In genomic region chrX:97368741-97369140, GRCm38 (mm10) we compare ENCODE assay signal across 30 mouse cellular contexts. TPM values are rescaled to one million over a fixed set of nuclear protein-coding genes. Genes with fewer than 3 reads are reported as not detected.
"Had no signal": no experiment of that assay in that cellular context is flagged by ENCODE, and none has a peak within 500 bp of the region (broad histone marks: within the 10 kb centered on the region; RNA-seq: fewer than 3 reads in every experiment).

No protein-coding gene starts in this region.

- H3K4me3 ChIP-seq: heart, embryonic 10.5 days; heart, embryonic 12.5 days; heart, embryonic 13.5 days; heart, embryonic 15.5 days; hindbrain, embryonic 10.5 days; hindbrain, embryonic 12.5 days; hindbrain, embryonic 13.5 days; hindbrain, embryonic 15.5 days; intestine, embryonic 15.5 days; kidney, embryonic 15.5 days; layer of hippocampus, adult 2 months had no signal

- DNase-seq: heart, postnatal 10 days; heart, postnatal 14 days; heart, postnatal 36 days; heart, postnatal 4 days; kidney, adult 11 months; kidney, adult 18-20 months; kidney, adult 2 months; kidney, adult 8-10 months; kidney, adult 9 months; kidney, postnatal 10 days; kidney, postnatal 14 days; kidney, postnatal 25 days; kidney, postnatal 36 days; kidney, postnatal 4 days; layer of hippocampus, adult 9-11 months; layer of hippocampus, postnatal 36 days had no signal

- H3K27me3 ChIP-seq: heart, embryonic 12.5 days; heart, embryonic 13.5 days; heart, embryonic 15.5 days; hindbrain, embryonic 12.5 days; hindbrain, embryonic 13.5 days; hindbrain, embryonic 15.5 days; intestine, embryonic 15.5 days; kidney, embryonic 15.5 days had no signal

- H3K4me2 ChIP-seq: heart, embryonic 11.5 days; heart, embryonic 12.5 days; heart, embryonic 13.5 days; heart, embryonic 15.5 days; hindbrain, embryonic 12.5 days; hindbrain, embryonic 13.5 days; hindbrain, embryonic 14.5 days; hindbrain, embryonic 15.5 days; intestine, embryonic 15.5 days; kidney, embryonic 15.5 days had no signal

- H3K36me3 ChIP-seq: heart, embryonic 10.5 days; heart, embryonic 12.5 days; heart, embryonic 13.5 days; heart, embryonic 15.5 days; hindbrain, embryonic 10.5 days; hindbrain, embryonic 12.5 days; hindbrain, embryonic 13.5 days; hindbrain, embryonic 15.5 days; intestine, embryonic 15.5 days; kidney, embryonic 15.5 days had no signal

RNA-seq across cellular contexts. Expression of gene Eda2r, which starts 8.3 kb away (rescaled TPM):
- polyA plus RNA-seq: inflammation-experienced regulatory T-cells, adult 6 months had no signal
